Mouse (Mus musculus) intestine, postnatal 0 days (tissue): ENCODE measurements around the gene Olfr816. TPM values are rescaled to one million over a fixed set of nuclear protein-coding genes. Genes with fewer than 3 reads are reported as not detected.
"Not testable (repeated sequence)": the region's sequence is repeated elsewhere in the genome, so short reads cannot be mapped to it uniquely, and the experiment has no call there.

ENCODE experiments used
- ATAC-seq: fragments of 200-750 bp; cut with Nextera tagmentation; 2 replicates; pipeline ENCODE4 v1.8.0; 2017; ENCODE audit warnings: mild to moderate bottlenecking, moderate TSS enrichment, moderate library complexity
- H3K27ac ChIP-seq: fragments of 300-500 bp; sonication (generic); 2 replicates; pipeline ENCODE4 v1.5.1; 2014; ENCODE audit warnings: mild to moderate bottlenecking, low read depth, low read length, moderate library complexity
- H3K27me3 ChIP-seq: fragments of 300-500 bp; sonication (generic); replicated peaks from 2 replicates; pipeline ENCODE4 v1.6.1; 2014; ENCODE audit warnings: low read length, mixed read lengths; ENCODE audit not compliant: control insufficient read depth, insufficient read depth
- H3K36me3 ChIP-seq: fragments of 300-500 bp; sonication (generic); 2 replicates; pipeline ENCODE4 v1.6.1; 2014; ENCODE audit warnings: mild to moderate bottlenecking, moderate library complexity; ENCODE audit not compliant: control insufficient read depth, insufficient read depth
- H3K4me1 ChIP-seq: fragments of 300-500 bp; sonication (generic); replicated peaks from 2 replicates; pipeline ENCODE4 v1.6.1; 2014; ENCODE audit warnings: antibody characterized with exemption, low read length, mixed read lengths; ENCODE audit not compliant: control insufficient read depth, insufficient read depth
- H3K4me2 ChIP-seq: fragments of 300-500 bp; sonication (generic); replicated peaks from 2 replicates; pipeline ENCODE4 v1.6.1; 2014; ENCODE audit warnings: low read depth, mild to moderate bottlenecking, moderate library complexity
- H3K4me3 ChIP-seq: fragments of 300-500 bp; sonication (generic); 2 replicates; pipeline ENCODE4 v1.5.1; 2014; ENCODE audit warnings: low read depth, low read length
- H3K9ac ChIP-seq: fragments of 300-500 bp; sonication (generic); 2 replicates; pipeline ENCODE4 v1.6.1; 2014; ENCODE audit warnings: mild to moderate bottlenecking, low read depth, low read length
- H3K9me3 ChIP-seq: fragments of 300-500 bp; sonication (generic); 2 replicates; pipeline ENCODE4 v1.6.1; 2016; ENCODE audit warnings: mixed run types; ENCODE audit not compliant: control insufficient read depth
- CTCF ChIP-seq: sonication (generic); IDR thresholded peaks from 2 replicates; pipeline ENCODE4 v1.5.1; 2016; ENCODE audit warnings: low read depth, mild to moderate bottlenecking, control low read depth, antibody characterized with exemption, moderate library complexity
- WGBS: fragments of 180-500 bp; shearing (Covaris S2); extraction: QIAGEN DNeasy Blood & Tissue Kit; methylation state at CpG from one replicate; pipeline ENCODE4 v1.1.7; 2014; 5-methylcytosine and 5-hydroxymethylcytosine counted together
- polyA plus RNA-seq: library from polyadenylated mRNA; unstranded; fragments of >200 nt; fragmentation: Nextera tagmentation; extraction: Ambion mirVana; gene quantifications from 2 replicates; pipeline ENCODE4 v1.2.1, GENCODE M21; 2015

Gene Olfr816
- not detected in 2 replicates for polyA plus RNA-seq

GRCm38 (mm10) chr10:129915497-129915896, at the start of gene Olfr816:
Gene Olfr816 (minus strand): TSS chr10:129915597.
- H3K27ac ChIP-seq: no peak within 1 kb of the TSS

GRCm38 (mm10) chr10:129949000-129949399, 33.6 kb upstream of the Olfr816 start, which contains the start of gene Olfr818:
Gene Olfr818 (minus strand): TSS chr10:129949100.
- no peak for TF ChIP-seq CTCF
- no peak for ATAC-seq

More at GRCm38 (mm10) chr10:129915497-129915896, at the start of gene Olfr816:
- TF ChIP-seq CTCF: no peak
- WGBS: 55% methylated on average over 1 of the region's 1 CpGs
- H3K9ac ChIP-seq: no peak within 1 kb of the TSS
- H3K27me3 ChIP-seq: no peaks in the 10 kb centered on the region
- no peaks in the 10 kb centered on the region for H3K9me3 ChIP-seq
- H3K4me1 ChIP-seq: no peaks in the 10 kb centered on the region
- no peak for ATAC-seq
- no peaks in the 10 kb centered on the region for H3K36me3 ChIP-seq
- H3K4me2 ChIP-seq: no peak within 1 kb of the TSS
- no peak within 1 kb of the TSS for H3K4me3 ChIP-seq

GRCm38 (mm10) chr10:129905767-129906166, 9.6 kb downstream of the Olfr816 start, which contains the start of gene Olfr815:
Gene Olfr815 (minus strand): TSS chr10:129905867.
- not testable (repeated sequence) for H3K4me1 ChIP-seq, H3K27ac ChIP-seq, H3K4me2 ChIP-seq, H3K36me3 ChIP-seq, H3K4me3 ChIP-seq, H3K9ac ChIP-seq, H3K27me3 ChIP-seq, H3K9me3 ChIP-seq, ATAC-seq
- no CpG with 5 or more reads among the region's 1 CpGs for WGBS

More at GRCm38 (mm10) chr10:129949000-129949399, 33.6 kb upstream of the Olfr816 start, which contains the start of gene Olfr818:
- Histone ChIP-seq H3K27ac (no peak within 1 kb of the TSS), H3K36me3 (no peaks in the 10 kb centered on the region), H3K27me3 (no peaks in the 10 kb centered on the region), H3K4me2 (no peak within 1 kb of the TSS), H3K4me3 (no peak within 1 kb of the TSS), H3K4me1 (no peaks in the 10 kb centered on the region), H3K9ac (no peak within 1 kb of the TSS), H3K9me3 (no peaks in the 10 kb centered on the region)
- WGBS: 85% methylated on average over 2 of the region's 2 CpGs

- no peak for ATAC-seq
- Histone ChIP-seq H3K27me3 (no peaks in the 10 kb centered on the region), H3K4me2 (no peak overlapping the region), H3K9ac (no peak overlapping the region), H3K4me3 (no peak overlapping the region), H3K27ac (no peak overlapping the region), H3K9me3 (no peaks in the 10 kb centered on the region), H3K4me1 (no peaks in the 10 kb centered on the region), H3K36me3 (no peaks in the 10 kb centered on the region)
- WGBS: 95% methylated on average over 7 of the region's 7 CpGs
- TF ChIP-seq CTCF: no peak
Measured at GRCm38 (mm10) chr10:129885934-129886333, 29.5 kb downstream of the Olfr816 start.

GRCm38 (mm10) chr10:129885496-129885895, 29.9 kb downstream of the Olfr816 start:
- H3K4me3 ChIP-seq, H3K27me3 ChIP-seq, ATAC-seq, H3K9me3 ChIP-seq, H3K27ac ChIP-seq, H3K4me1 ChIP-seq, H3K36me3 ChIP-seq, H3K9ac ChIP-seq, H3K4me2 ChIP-seq: not testable (repeated sequence)
- 67% methylated on average over 6 of the region's 6 CpGs for WGBS

GRCm38 (mm10) chr10:129879751-129880150, 35.6 kb downstream of the Olfr816 start, which contains the start of gene Olfr814:
Gene Olfr814 (minus strand): TSS chr10:129879851.
- H3K4me2 ChIP-seq: not testable (repeated sequence)

More at GRCm38 (mm10) chr10:129879751-129880150, 35.6 kb downstream of the Olfr816 start, which contains the start of gene Olfr814:
- H3K27ac ChIP-seq, H3K4me3 ChIP-seq, H3K4me1 ChIP-seq, H3K36me3 ChIP-seq, H3K9me3 ChIP-seq, ATAC-seq, H3K27me3 ChIP-seq, H3K9ac ChIP-seq: not testable (repeated sequence)
- WGBS: no CpG with 5 or more reads among the region's 1 CpGs

Other genes with a start within 250 kb of the Olfr816 start
- not detected in 2 replicates for gene Olfr801, start 241.7 kb downstream of the Olfr816 start, polyA plus RNA-seq
- gene Olfr802, start 227.4 kb downstream of the Olfr816 start, polyA plus RNA-seq: not detected in 2 replicates
- not detected in 2 replicates for gene Olfr803, start 221.3 kb downstream of the Olfr816 start, polyA plus RNA-seq
- not detected in 2 replicates for gene Olfr804, start 212.4 kb downstream of the Olfr816 start, polyA plus RNA-seq
- not detected in 2 replicates for gene Olfr805, start 186.2 kb downstream of the Olfr816 start, polyA plus RNA-seq
- not detected in 2 replicates for gene Olfr806, start 173.7 kb downstream of the Olfr816 start, polyA plus RNA-seq
- gene Olfr807, start 157.8 kb downstream of the Olfr816 start, polyA plus RNA-seq: not detected in 2 replicates
- gene Olfr808, start 150.1 kb downstream of the Olfr816 start, polyA plus RNA-seq: not detected in 2 replicates
- gene Olfr809, start 141.0 kb downstream of the Olfr816 start, polyA plus RNA-seq: not detected in 2 replicates
- gene Olfr810, start 120.7 kb downstream of the Olfr816 start, polyA plus RNA-seq: not detected in 2 replicates
- not detected in 2 replicates for gene Olfr811, start 111.2 kb downstream of the Olfr816 start, polyA plus RNA-seq
- gene Olfr812, start 69.5 kb downstream of the Olfr816 start, polyA plus RNA-seq: not detected in 2 replicates
- gene Olfr813, start 60.2 kb downstream of the Olfr816 start, polyA plus RNA-seq: not detected in 2 replicates
- not detected in 2 replicates for gene Olfr814, start 35.7 kb downstream of the Olfr816 start, polyA plus RNA-seq
- not detected in 2 replicates for gene Olfr815, start 9.7 kb downstream of the Olfr816 start, polyA plus RNA-seq
- gene Olfr818, start 33.5 kb upstream of the Olfr816 start, polyA plus RNA-seq: not detected in 2 replicates
- not detected in 2 replicates for gene Olfr819, start 51.7 kb upstream of the Olfr816 start, polyA plus RNA-seq
- gene Olfr247, start 60.5 kb upstream of the Olfr816 start, polyA plus RNA-seq: not detected in 2 replicates
- gene Gm10310, start 69.5 kb upstream of the Olfr816 start, polyA plus RNA-seq: not detected in 2 replicates
- gene Olfr820, start 97.0 kb upstream of the Olfr816 start, polyA plus RNA-seq: not detected in 2 replicates
- gene Olfr821, start 114.8 kb upstream of the Olfr816 start, polyA plus RNA-seq: not detected in 2 replicates
- gene Olfr822, start 155.6 kb upstream of the Olfr816 start, polyA plus RNA-seq: not detected in 2 replicates
- gene Olfr823, start 199.8 kb upstream of the Olfr816 start, polyA plus RNA-seq: not detected in 2 replicates
- not detected in 2 replicates for gene Olfr824, start 214.4 kb upstream of the Olfr816 start, polyA plus RNA-seq